8 mouse cellular contexts compared by ENCODE assay signal in genomic region chr4:149752124-149752799, GRCm38 (mm10). TPM values are rescaled to one million over a fixed set of nuclear protein-coding genes. Genes with fewer than 3 reads are reported as not detected.
DNase-seq lines count a peak whose midpoint lies in the region; ATAC-seq and TF ChIP-seq lines count a peak whose summit lies in the region.

No protein-coding gene starts in this region.

- DNase-seq in left cerebral cortex, adult 2 months (ENCODE audit: extremely low spot score in 1 of 2, low spot score in 2 of 2), result peak; percentile 57 to 65
- no peak for DNase-seq in left cerebral cortex, adult 8-10 months (ENCODE audit: low spot score in 2 of 2)
- no peak for DNase-seq in Patski (ENCODE audit: low read depth, low spot score)
- DNase-seq in heart, postnatal 36 days, result peak; percentile 56 to 67
- peak; percentile 68 for DNase-seq in left cerebral cortex, postnatal 4 days
- peak; percentile 75 for DNase-seq in neural tube, embryonic 11.5 days (ENCODE audit: low spot score)
- no peak for DNase-seq in ovary, adult 18-20 months (ENCODE audit: low spot score)

- POLR2A ChIA-PET in Patski (lab: Charles Lee), result interaction anchor here (0.6 kb wide), 1 partner anchor 213 kb away, joined by 3 read pairs; no protein-coding TSS in a partner anchor

- WGBS in neural tube, embryonic 11.5 days, result 25% methylated on average over 17 of the region's 17 CpGs

- peaks cover 4% of the 10 kb centered on the region; the same call in 1 of the 2 replicates for H3K4me1 ChIP-seq in cortical plate, adult 2 months (ENCODE audit: control insufficient read depth, insufficient read depth, low read length)
- peaks cover 7% of the 10 kb centered on the region; the same call in 1 of the 2 replicates for H3K4me1 ChIP-seq in neural tube, embryonic 11.5 days (ENCODE audit: control insufficient read depth, insufficient read depth, low read length)

- no peak overlapping the region; the same call in 1 of the 2 replicates for H3K9ac ChIP-seq in neural tube, embryonic 11.5 days (ENCODE audit: low read length)

- no peak overlapping the region for H3K4me3 ChIP-seq in left cerebral cortex, adult 2 months
- no peak overlapping the region for H3K4me3 ChIP-seq in cortical plate, adult 2 months (ENCODE audit: insufficient read depth, low read length)
- no peak overlapping the region for H3K4me3 ChIP-seq in neural tube, embryonic 11.5 days (ENCODE audit: low read depth, low read length)

- in situ Hi-C loops in Patski (cut with MboI; ENCODE audit: low pct_unique_long_range_greater_than_20kb), result loop anchor here (5.0 kb wide), 1 partner anchor 50 kb away; no protein-coding TSS in a partner anchor

- CTCF ChIA-PET in Patski (lab: Charles Lee), result interaction anchor here (0.7 to 2.4 kb wide), 10 partner anchors 9 to 51 kb away, joined by 3 to 8 read pairs (median 3); no protein-coding TSS in a partner anchor

- 0 out of 2 replicates have a peak, but pooled peaks cover 4% of the 10 kb centered on the region for H3K36me3 ChIP-seq in neural tube, embryonic 11.5 days (ENCODE audit: control insufficient read depth, insufficient read depth, low read length)

- H3K27me3 ChIP-seq in Patski, result no peaks in the 10 kb centered on the region
- H3K27me3 ChIP-seq in neural tube, embryonic 11.5 days (ENCODE audit: control insufficient read depth, insufficient read depth, low read length), result no peaks in the 10 kb centered on the region

- no peak overlapping the region for H3K4me2 ChIP-seq in neural tube, embryonic 11.5 days (ENCODE audit: low read depth)

- no peak for TF ChIP-seq POLR2A in cortical plate, adult 2 months (IDR thresholded peaks at IDR 0.05; ENCODE audit: extremely low read depth, insufficient read depth, low read length)

- ATAC-seq in Patski, result no peak
- ATAC-seq in neural tube, embryonic 11.5 days (ENCODE audit: insufficient read depth, low FRiP score, low TSS enrichment), result no peak

- no peaks in the 10 kb centered on the region for H3K9me3 ChIP-seq in neural tube, embryonic 11.5 days (ENCODE audit: control insufficient read depth, low read length)

- H3K27ac ChIP-seq in left cerebral cortex, adult 2 months, result no peak overlapping the region
- no peak overlapping the region for H3K27ac ChIP-seq in cortical plate, adult 2 months (ENCODE audit: insufficient read depth, low read length)
- 0 out of 2 replicates have a peak overlapping the region, but pooled peaks have one; percentile 8 for H3K27ac ChIP-seq in neural tube, embryonic 11.5 days (ENCODE audit: low read depth, low read length)

- peak; percentile 92 for TF ChIP-seq CTCF in left cerebral cortex, adult 2 months (IDR thresholded peaks at IDR 0.05)
- TF ChIP-seq CTCF in Patski (IDR thresholded peaks at IDR 0.05), result peak; percentile 85
- TF ChIP-seq CTCF in cortical plate, adult 2 months (IDR thresholded peaks at IDR 0.05; ENCODE audit: extremely low read depth, insufficient read depth, low read length), result peak; percentile 73

- intact Hi-C loops in left cerebral cortex, adult 2 months (cut with DNase I), result loop anchor here (2.0 kb wide), 2 partner anchors 41 to 207 kb away; no protein-coding TSS in a partner anchor
- intact Hi-C loops in heart, postnatal 36 days (cut with DNase I), result loop anchor here (2.0 to 5.0 kb wide), 3 partner anchors 55 to 345 kb away; no protein-coding TSS in a partner anchor
- intact Hi-C loops in left cerebral cortex, postnatal 4 days (cut with DNase I), result no loop called here

RNA-seq across cellular contexts. Expression of gene Tmem201, which starts 14.4 kb away (rescaled TPM):
- 10 to 100 TPM; 63.3 to 67.9 TPM for total RNA-seq in left cerebral cortex, adult 2 months (2021)
- total RNA-seq in left cerebral cortex, adult 8-10 months (2022), result 10 to 100 TPM; 65.4 to 71.4 (median 69.0) TPM
- 27.9 TPM for polyA plus RNA-seq in Patski (2021)
- 75.0 and 75.9 TPM in 2 replicates for polyA plus RNA-seq in cortical plate, adult 2 months (2012; rRNA removed)
- total RNA-seq in heart, postnatal 36 days (2021), result 10 to 100 TPM; 87.7 to 90.5 TPM
- total RNA-seq in left cerebral cortex, postnatal 4 days (2021), result 10 to 100 TPM; 57.8 to 60.1 TPM
- 24.6 and 26.0 TPM in 2 replicates for polyA plus RNA-seq in neural tube, embryonic 11.5 days (2014; fragmentation: Nextera tagmentation; extraction: Ambion mirVana)

RNA-seq across cellular contexts. Expression of gene Slc25a33, which starts 21.8 kb away (rescaled TPM):
- 10 to 100 TPM; 25.9 to 30.2 TPM for total RNA-seq in left cerebral cortex, adult 2 months (2021)
- 10 to 100 TPM; 31.9 to 33.7 (median 32.4) TPM for total RNA-seq in left cerebral cortex, adult 8-10 months (2022)
- polyA plus RNA-seq in Patski (2021), result 23.3 TPM
- 43.7 and 43.9 TPM in 2 replicates for polyA plus RNA-seq in cortical plate, adult 2 months (2012; rRNA removed)
- total RNA-seq in heart, postnatal 36 days (2021), result 10 to 100 TPM; 27.0 to 45.2 TPM
- total RNA-seq in left cerebral cortex, postnatal 4 days (2021), result 10 to 100 TPM; 18.6 to 19.4 TPM
- 22.0 and 22.9 TPM in 2 replicates for polyA plus RNA-seq in neural tube, embryonic 11.5 days (2014; fragmentation: Nextera tagmentation; extraction: Ambion mirVana)

RNA-seq across cellular contexts. Expression of gene Pik3cd, which starts 49.9 kb away (rescaled TPM):
- 10 to 100 TPM; 24.6 to 25.4 TPM for total RNA-seq in left cerebral cortex, adult 2 months (2021)
- total RNA-seq in left cerebral cortex, adult 8-10 months (2022), result 10 to 100 TPM; 21.6 to 25.5 (median 23.3) TPM
- polyA plus RNA-seq in Patski (2021), result 0.51 TPM
- polyA plus RNA-seq in cortical plate, adult 2 months (2012; rRNA removed), result 13.2 and 15.7 TPM in 2 replicates
- 1 to 10 TPM; 4.3 to 5.9 TPM for total RNA-seq in heart, postnatal 36 days (2021)
- total RNA-seq in left cerebral cortex, postnatal 4 days (2021), result 10 to 100 TPM; 46.2 to 53.7 TPM
- 10.8 and 15.0 TPM in 2 replicates for polyA plus RNA-seq in neural tube, embryonic 11.5 days (2014; fragmentation: Nextera tagmentation; extraction: Ambion mirVana)

Comparison
In these comparisons a context has a peak if more than half of its experiments do, and no peak if none do; other contexts are left out.
1. DNase-seq: peak in left cerebral cortex, adult 2 months (2 of 2), heart, postnatal 36 days (2 of 2), left cerebral cortex, postnatal 4 days (single experiment) and neural tube, embryonic 11.5 days (single experiment); none in left cerebral cortex, adult 8-10 months (0 of 2), Patski (single experiment) and ovary, adult 18-20 months (single experiment).
2. Peak in every context shown above with its lines, with median percentiles within 50 percentile points of each other: CTCF ChIP-seq.